Mouse (Mus musculus): Measurements from ENCODE around the gene Cdc7. TPM values are rescaled to one million over a fixed set of nuclear protein-coding genes. Genes with fewer than 3 reads are reported as not detected.

Gene Cdc7
- polyA plus RNA-seq, 1 experiment from 2014 or later = 51.6 TPM

DNA sequence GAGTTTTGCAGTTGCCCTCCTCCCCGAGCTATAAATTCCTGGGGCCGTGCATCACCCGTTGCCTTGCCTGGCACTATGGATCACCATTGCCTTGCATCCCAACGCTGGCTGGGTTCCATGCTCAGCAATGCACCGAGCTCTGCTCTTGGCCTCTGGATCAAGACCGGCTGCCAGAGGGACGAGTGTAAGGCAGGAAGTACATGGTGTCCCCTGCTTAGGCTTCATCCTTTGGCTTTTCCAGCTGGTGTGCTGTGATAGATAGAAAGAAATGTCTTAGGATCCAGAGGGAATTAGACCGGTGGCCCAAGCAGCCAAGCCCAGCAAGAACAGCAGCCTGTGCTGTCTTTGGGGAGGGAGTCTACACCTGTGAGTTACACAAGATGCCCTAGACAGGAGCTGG is 61.7 kb downstream of the Cdc7 start:
- no peaks in the 10 kb centered on the region for H3K9me3 ChIP-seq
- no peak overlapping the region for H3K4me2 ChIP-seq
- ATAC-seq (ENCODE audit: insufficient number of reproducible peaks, insufficient read depth, low FRiP score, low TSS enrichment, low read depth) = no peak
- H3K36me3 ChIP-seq = no peaks in the 10 kb centered on the region
- no peak overlapping the region for H3K4me3 ChIP-seq
- H3K4me1 ChIP-seq = peaks cover 30% of the 10 kb centered on the region
- H3K9ac ChIP-seq = no peak overlapping the region
- WGBS = 85% methylated on average over 8 of the region's 8 CpGs
- H3K27me3 ChIP-seq = 0 out of 2 replicates have a peak, but pooled peaks cover 4% of the 10 kb centered on the region
- H3K27ac ChIP-seq = no peak overlapping the region

- H3K9me3 ChIP-seq = no peaks in the 10 kb centered on the region
- H3K4me3 ChIP-seq = no peak overlapping the region
- ATAC-seq (ENCODE audit: insufficient number of reproducible peaks, insufficient read depth, low FRiP score, low TSS enrichment, low read depth) = no peak
- H3K4me2 ChIP-seq = no peak overlapping the region
- H3K27ac ChIP-seq = no peak overlapping the region
- 84% methylated on average over 6 of the region's 6 CpGs for WGBS
- H3K36me3 ChIP-seq = no peaks in the 10 kb centered on the region
- no peak overlapping the region for H3K9ac ChIP-seq
- H3K4me1 ChIP-seq = peaks cover 30% of the 10 kb centered on the region
- peaks cover 8% of the 10 kb centered on the region; the same call in 1 of the 2 replicates for H3K27me3 ChIP-seq
Measured at GRCm38 (mm10) chr5:107027616-107028015, 63.5 kb downstream of the Cdc7 start.

GRCm38 (mm10) chr5:107028557-107028956 is 64.4 kb downstream of the Cdc7 start:
- no peak for ATAC-seq (ENCODE audit: insufficient number of reproducible peaks, insufficient read depth, low FRiP score, low TSS enrichment, low read depth)
- WGBS = 17% methylated on average over 1 of the region's 1 CpGs
- Histone ChIP-seq H3K27ac (no peak overlapping the region), H3K9me3 (no peaks in the 10 kb centered on the region), H3K4me1 (peaks cover 30% of the 10 kb centered on the region), H3K4me3 (no peak overlapping the region), H3K36me3 (no peaks in the 10 kb centered on the region), H3K4me2 (no peak overlapping the region), H3K27me3 (peaks cover 8% of the 10 kb centered on the region; the same call in 1 of the 2 replicates), H3K9ac (no peak overlapping the region)

GRCm38 (mm10) chr5:107029801-107030200 is 65.7 kb downstream of the Cdc7 start:
- Histone ChIP-seq H3K27me3 (peaks cover 8% of the 10 kb centered on the region; the same call in 1 of the 2 replicates), H3K9me3 (no peaks in the 10 kb centered on the region), H3K9ac (no peak overlapping the region), H3K36me3 (no peaks in the 10 kb centered on the region), H3K4me1 (peaks cover 23% of the 10 kb centered on the region), H3K4me3 (no peak overlapping the region), H3K27ac (no peak overlapping the region), H3K4me2 (no peak overlapping the region)
- no peak for ATAC-seq (ENCODE audit: insufficient number of reproducible peaks, insufficient read depth, low FRiP score, low TSS enrichment, low read depth)
- 70% methylated on average over 4 of the region's 4 CpGs for WGBS

GRCm38 (mm10) chr5:107030821-107031220 is 66.7 kb downstream of the Cdc7 start:
- 87% methylated on average over 10 of the region's 10 CpGs for WGBS
- no peaks in the 10 kb centered on the region for H3K9me3 ChIP-seq
- H3K4me3 ChIP-seq = no peak overlapping the region
- no peaks in the 10 kb centered on the region for H3K36me3 ChIP-seq
- H3K4me2 ChIP-seq = no peak overlapping the region
- peaks cover 19% of the 10 kb centered on the region for H3K4me1 ChIP-seq
- H3K27me3 ChIP-seq = peaks cover 8% of the 10 kb centered on the region; the same call in 1 of the 2 replicates
- ATAC-seq (ENCODE audit: insufficient number of reproducible peaks, insufficient read depth, low FRiP score, low TSS enrichment, low read depth) = no peak
- no peak overlapping the region for H3K9ac ChIP-seq
- no peak overlapping the region for H3K27ac ChIP-seq

Other genes starting within 250 kb of the Cdc7 start
- 1.8 and 2.5 TPM in 2 replicates for gene Hfm1, start 38.0 kb upstream of the Cdc7 start, polyA plus RNA-seq (2015; fragmentation: Nextera tagmentation; extraction: Ambion mirVana)